Mouse (Mus musculus): ENCODE results near the gene Haus2.

DNA sequence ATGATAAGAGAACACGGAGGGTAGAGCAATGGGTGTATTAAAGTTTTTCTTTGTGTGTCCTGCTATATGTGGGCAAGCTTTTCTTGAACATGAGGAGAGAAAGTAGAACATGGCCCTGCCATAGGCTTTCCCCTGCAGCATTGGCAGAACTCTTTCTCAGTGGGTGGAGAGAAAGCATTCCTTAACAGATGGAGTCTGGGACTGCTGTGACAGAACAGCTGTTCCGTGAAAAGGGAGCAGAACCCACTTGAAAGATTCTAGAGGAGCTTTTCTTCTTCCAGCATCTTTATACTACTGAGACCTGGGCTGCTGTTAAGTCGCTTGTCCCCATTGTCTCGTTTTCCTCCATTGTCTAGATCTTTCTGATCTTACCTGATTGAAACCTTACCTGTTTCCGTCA lies 19.4 kb upstream of the Haus2 start:
- no peak for TF ChIP-seq EP300 (IDR thresholded peaks at IDR 0.05)
- no peak for TF ChIP-seq CTCF (IDR thresholded peaks at IDR 0.05)
